Mouse (Mus musculus) embryo, embryonic 10 days (tissue): ENCODE measurements around the gene Clspn.

Source experiments
- DNase-seq: peaks from one replicate; pipeline ENCODE4 v3.0.0-alpha.2; 2015; ENCODE audit warnings: low spot score

The Clspn gene

GRCm38 (mm10) chr4:126636330-126636729 lies 79.6 kb downstream of the Clspn start:
- DNase-seq: no peak

GRCm38 (mm10) chr4:126637446-126637845 lies 80.7 kb downstream of the Clspn start:
- DNase-seq: no peak

GRCm38 (mm10) chr4:126639339-126639738 lies 82.6 kb downstream of the Clspn start:
- DNase-seq: no peak

- no peak for DNase-seq
Observed at GRCm38 (mm10) chr4:126641901-126642300, 85.2 kb downstream of the Clspn start.
